Comparison of ENCODE assay signal across 17 mouse cellular contexts in genomic region chr10:20905831-20906230, GRCm38 (mm10). TPM values are rescaled to one million over a fixed set of nuclear protein-coding genes. Genes with fewer than 3 reads are reported as not detected.
DNase-seq lines count a peak whose midpoint lies in the region; ATAC-seq and TF ChIP-seq lines count a peak whose summit lies in the region.
"Had no signal": no experiment of that assay in that cellular context is flagged by ENCODE, and none has a peak within 500 bp of the region (broad histone marks: within the 10 kb centered on the region; RNA-seq: fewer than 3 reads in every experiment).

No protein-coding gene starts in this region.

- no peaks in the 10 kb centered on the region for H3K9me3 ChIP-seq in heart, embryonic 12.5 days (replicated peaks)
- H3K9me3 ChIP-seq in MEL (replicated peaks; ENCODE audit: insufficient read depth, low read length): no peaks in the 10 kb centered on the region
- H3K9me3 ChIP-seq in liver, embryonic 14.5 days (ENCODE audit: control insufficient read depth, low read length): no peaks in the 10 kb centered on the region
- H3K9me3 ChIP-seq in forebrain, embryonic 12.5 days: no peaks in the 10 kb centered on the region
- H3K9me3 ChIP-seq: embryonic facial prominence, embryonic 12.5 days; intestine, embryonic 15.5 days; midbrain, embryonic 13.5 days; neural tube, embryonic 13.5 days had no signal

- peaks cover 25% of the 10 kb centered on the region for H3K4me1 ChIP-seq in heart, embryonic 12.5 days (replicated peaks)
- peaks cover 1 to 17% of the 10 kb centered on the region in 2 experiments; a peak in 3 of 4 replicates for H3K4me1 ChIP-seq in MEL (ENCODE audit: control insufficient read depth in 1 of 2, insufficient read depth in 2 of 2, low read length in 2 of 2)
- H3K4me1 ChIP-seq in liver, embryonic 14.5 days (replicated peaks; ENCODE audit: control insufficient read depth in 2 of 2, insufficient read depth in 2 of 2, low read length in 1 of 2): peaks cover 63% of the 10 kb centered on the region in 2 experiments
- H3K4me1 ChIP-seq in forebrain, embryonic 12.5 days: no peaks in the 10 kb centered on the region; the same call in 1 of the 2 replicates
- H3K4me1 ChIP-seq: intestine, embryonic 15.5 days; neural tube, embryonic 13.5 days had no signal

- TF ChIP-seq CTCF in MEL (IDR thresholded peaks at IDR 0.05 in 2 of 3, conservative IDR thresholded peaks at IDR 0.05 in 1 of 3; ENCODE audit: control insufficient read depth in 1 of 3, insufficient read depth in 1 of 3, low read depth in 2 of 3, low read length in 3 of 3, poor library complexity in 1 of 3, severe bottlenecking in 1 of 3): no peak
- TF ChIP-seq CTCF in liver, embryonic 14.5 days (IDR thresholded peaks at IDR 0.05; ENCODE audit: low read depth): no peak

- no peak overlapping the region for H3K9ac ChIP-seq in heart, embryonic 12.5 days
- H3K9ac ChIP-seq in MEL (ENCODE audit: control insufficient read depth, low read depth, low read length, poor library complexity, severe bottlenecking): peak overlapping the region; percentile 13; the same call in 1 of the 2 replicates
- peak overlapping the region; percentile 58 for H3K9ac ChIP-seq in liver, embryonic 14.5 days (replicated peaks)
- H3K9ac ChIP-seq in forebrain, embryonic 12.5 days: no peak overlapping the region
- H3K9ac ChIP-seq: embryonic facial prominence, embryonic 12.5 days; hindbrain, embryonic 14.5 days; intestine, embryonic 15.5 days; midbrain, embryonic 13.5 days; neural tube, embryonic 13.5 days had no signal

- TF ChIP-seq POLR2A in MEL (IDR thresholded peaks at IDR 0.05; ENCODE audit: control insufficient read depth in 1 of 2, insufficient read depth in 1 of 2, low read depth in 1 of 2, low read length in 2 of 2, poor library complexity in 1 of 2): no peak

- WGBS in heart, embryonic 12.5 days: 54% methylated on average over 4 of the region's 4 CpGs
- 13% methylated on average over 4 of the region's 4 CpGs for WGBS in liver, embryonic 14.5 days (ENCODE audit: insufficient replicate concordance)
- WGBS in forebrain, embryonic 12.5 days: 86% methylated on average over 4 of the region's 4 CpGs

- no peak for ATAC-seq in heart, embryonic 12.5 days (ENCODE audit: insufficient number of reproducible peaks, low FRiP score)
- ATAC-seq in erythroblast, adult 5-6 weeks (replicated peaks; ENCODE audit: low FRiP score, poor library complexity, severe bottlenecking): peak; percentile 51
- peak; percentile 82 for ATAC-seq in liver, embryonic 14.5 days (ENCODE audit: insufficient read depth)
- ATAC-seq in forebrain, embryonic 12.5 days (ENCODE audit: low FRiP score): no peak
- ATAC-seq: forebrain, embryonic 16.5 days; intestine, embryonic 15.5 days; midbrain, embryonic 13.5 days had no signal

- no peak overlapping the region for H3K4me2 ChIP-seq in heart, embryonic 12.5 days
- peak overlapping the region; percentile 46 for H3K4me2 ChIP-seq in liver, embryonic 14.5 days (ENCODE audit: low read depth)
- H3K4me2 ChIP-seq in forebrain, embryonic 12.5 days: no peak overlapping the region
- H3K4me2 ChIP-seq: embryonic facial prominence, embryonic 12.5 days; hindbrain, embryonic 14.5 days; intestine, embryonic 15.5 days; midbrain, embryonic 13.5 days; neural tube, embryonic 13.5 days had no signal

- no peak for TF ChIP-seq RAD21 in MEL (IDR thresholded peaks at IDR 0.05; ENCODE audit: low read depth, low read length)

- peak overlapping the region; percentile 70; the same call in 1 of the 2 replicates for H3K27ac ChIP-seq in heart, embryonic 12.5 days (ENCODE audit: poor library complexity, severe bottlenecking)
- H3K27ac ChIP-seq in MEL (ENCODE audit: control insufficient read depth, low read depth, low read length): peak overlapping the region; percentile 78
- H3K27ac ChIP-seq in liver, embryonic 14.5 days: peak overlapping the region; percentile 93
- H3K27ac ChIP-seq in forebrain, embryonic 12.5 days: no peak overlapping the region
- H3K27ac ChIP-seq: embryonic facial prominence, embryonic 12.5 days; hindbrain, embryonic 14.5 days; intestine, embryonic 15.5 days; midbrain, embryonic 13.5 days; neural tube, embryonic 13.5 days had no signal

- H3K79me2 ChIP-seq in MEL (ENCODE audit: control insufficient read depth, insufficient read depth, low read length, poor library complexity): no peaks in the 10 kb centered on the region

- H3K36me3 ChIP-seq in heart, embryonic 12.5 days: no peaks in the 10 kb centered on the region
- H3K36me3 ChIP-seq in MEL (ENCODE audit: control insufficient read depth in 1 of 2, insufficient read depth in 2 of 2, low read length in 2 of 2): peaks cover 0 to 14% of the 10 kb centered on the region in 2 experiments; a peak in 2 of 4 replicates
- H3K36me3 ChIP-seq in liver, embryonic 14.5 days (replicated peaks; ENCODE audit: control insufficient read depth, insufficient read depth, low read depth): no peaks in the 10 kb centered on the region
- H3K36me3 ChIP-seq in forebrain, embryonic 12.5 days (replicated peaks): no peaks in the 10 kb centered on the region
- H3K36me3 ChIP-seq: embryonic facial prominence, embryonic 12.5 days; intestine, embryonic 15.5 days; midbrain, embryonic 13.5 days; neural tube, embryonic 13.5 days had no signal

- DNase-seq in heart, postnatal 36 days: no peak
- peak; percentile 19 for DNase-seq in MEL (ENCODE audit: low read depth, low spot score)
- DNase-seq in liver, embryonic 14.5 days (ENCODE audit: low read depth in 3 of 3, low spot score in 3 of 3): peak in 1 of 3 experiments; percentile 77
- DNase-seq in adrenal gland, postnatal 10 days: no peak
- DNase-seq: cerebellum, postnatal 10 days; gastrocnemius, postnatal 36 days; right cerebral cortex, adult 18-20 months; thymus, postnatal 4 days had no signal

- no peaks in the 10 kb centered on the region for H3K27me3 ChIP-seq in heart, embryonic 12.5 days (replicated peaks)
- no peaks in the 10 kb centered on the region for H3K27me3 ChIP-seq in MEL (ENCODE audit: control insufficient read depth in 1 of 2, insufficient read depth in 2 of 2, low read length in 2 of 2)
- no peaks in the 10 kb centered on the region for H3K27me3 ChIP-seq in liver, embryonic 14.5 days (ENCODE audit: control insufficient read depth, insufficient read depth, low read length)
- no peaks in the 10 kb centered on the region for H3K27me3 ChIP-seq in forebrain, embryonic 12.5 days
- H3K27me3 ChIP-seq: embryonic facial prominence, embryonic 12.5 days; intestine, embryonic 15.5 days; midbrain, embryonic 13.5 days; neural tube, embryonic 13.5 days had no signal

- no peak overlapping the region for H3K4me3 ChIP-seq in heart, embryonic 12.5 days
- H3K4me3 ChIP-seq in MEL (ENCODE audit: control insufficient read depth in 1 of 2, insufficient read depth in 1 of 2, low read depth in 2 of 2, low read length in 2 of 2): no peak overlapping the region
- H3K4me3 ChIP-seq in liver, embryonic 14.5 days (ENCODE audit: insufficient read depth in 1 of 2, low read depth in 2 of 2, low read length in 2 of 2): no peak overlapping the region
- no peak overlapping the region for H3K4me3 ChIP-seq in forebrain, embryonic 12.5 days (replicated peaks)
- H3K4me3 ChIP-seq: embryonic facial prominence, embryonic 12.5 days; intestine, embryonic 15.5 days; midbrain, embryonic 13.5 days; neural tube, embryonic 13.5 days had no signal

- TF ChIP-seq EP300 in MEL (IDR thresholded peaks at IDR 0.05; ENCODE audit: low read depth in 1 of 2, low read length in 2 of 2): no peak
- peak; percentile 41; the same call in 1 of the 2 replicates for TF ChIP-seq EP300 in liver, embryonic 14.5 days (IDR thresholded peaks at IDR 0.05; ENCODE audit: low read depth)

- intact Hi-C loops in heart, postnatal 36 days (cut with DNase I): no loop called here

TF ChIP-seq in MEL, 35 proteins besides CTCF, POLR2A, EP300 and RAD21:
- TF ChIP-seq BHLHE40 (IDR thresholded peaks at IDR 0.05; ENCODE audit: borderline replicate concordance, low read depth, low read length): no peak
- TF ChIP-seq ZNF384 (IDR thresholded peaks at IDR 0.05; ENCODE audit: low read depth, low read length): no peak
- TF ChIP-seq MAFK (IDR thresholded peaks at IDR 0.05; ENCODE audit: borderline replicate concordance, low read depth, low read length): no peak
- TF ChIP-seq HCFC1 (IDR thresholded peaks at IDR 0.05; ENCODE audit: low read depth, low read length): no peak
- TF ChIP-seq ELF1 (IDR thresholded peaks at IDR 0.05; ENCODE audit: low read depth, low read length): no peak
- TF ChIP-seq CHD2 (IDR thresholded peaks at IDR 0.05; ENCODE audit: low read length): no peak
- TF ChIP-seq JUND (IDR thresholded peaks at IDR 0.05; ENCODE audit: low read depth, low read length): no peak
- no peak for TF ChIP-seq USF2 (IDR thresholded peaks at IDR 0.05; ENCODE audit: borderline replicate concordance in 1 of 2, insufficient read depth in 1 of 2, low read depth in 1 of 2, low read length in 2 of 2)
- no peak for TF ChIP-seq SMC3 (IDR thresholded peaks at IDR 0.05; ENCODE audit: low read depth, low read length)

RNA-seq across cellular contexts. Expression of gene Ahi1, which starts 46.5 kb away (rescaled TPM):
- polyA plus RNA-seq in heart, embryonic 12.5 days (2016; fragmentation: Nextera tagmentation; extraction: Ambion mirVana): 5.1 and 5.4 TPM in 2 replicates
- total RNA-seq in heart, postnatal 36 days (2021): 1 to 10 TPM; 1.1 to 1.6 TPM
- 3.0 and 3.3 TPM in 2 replicates for total RNA-seq in MEL (2012; rRNA removed)
- 1 to 10 TPM in 1 of 2 experiments, not detected in 1; 3.6 TPM for polyA plus RNA-seq in MEL (2012; ENCODE audit: insufficient read depth in 1 of 2, insufficient read length in 2 of 2, low read depth in 1 of 2, low replicate concordance in 2 of 2, missing spikeins in 1 of 2)
- 5.2 and 9.4 TPM in 2 replicates for total RNA-seq in erythroblast, adult 5-6 weeks (2015; ENCODE audit: low replicate concordance)
- 5.7 and 9.1 TPM in 2 replicates for total RNA-seq in erythroblast, adult 5-6 weeks (2017; ENCODE audit: low replicate concordance)
- 3.5 and 4.2 TPM in 2 replicates for polyA plus RNA-seq in liver, embryonic 14.5 days (2012; rRNA removed)
- 4.6 and 5.3 TPM in 2 replicates for polyA plus RNA-seq in liver, embryonic 14.5 days (2014; fragmentation: Nextera tagmentation; extraction: Ambion mirVana)
- 32.4 and 36.1 TPM in 2 replicates for polyA plus RNA-seq in forebrain, embryonic 12.5 days (2016; fragmentation: Nextera tagmentation; extraction: Ambion mirVana)
- total RNA-seq in adrenal gland, postnatal 10 days (2021): 10 to 100 TPM; 22.7 to 24.4 TPM

Comparison
In these comparisons a context has a peak if more than half of its experiments do, and no peak if none do; other contexts are left out.
1. ATAC-seq: peak in erythroblast, adult 5-6 weeks (single experiment) and liver, embryonic 14.5 days (single experiment); none in heart, embryonic 12.5 days (single experiment) and forebrain, embryonic 12.5 days (single experiment).
2. H3K9ac ChIP-seq: peak in MEL (single experiment) and liver, embryonic 14.5 days (single experiment); none in heart, embryonic 12.5 days (single experiment) and forebrain, embryonic 12.5 days (single experiment).